Mouse (Mus musculus) left cerebral cortex, adult 9 months (tissue): ENCODE data around the gene Larp4.
"Not testable (repeated sequence)": the region's sequence is repeated elsewhere in the genome, so short reads cannot be mapped to it uniquely, and the experiment has no call there.

ENCODE experiments used
- DNase-seq, 2 experiments: peaks; one replicate each; pipeline ENCODE4 v3.0.0; 2022; ENCODE audit warnings: low spot score in 2 of 2

The Larp4 gene

DNA sequence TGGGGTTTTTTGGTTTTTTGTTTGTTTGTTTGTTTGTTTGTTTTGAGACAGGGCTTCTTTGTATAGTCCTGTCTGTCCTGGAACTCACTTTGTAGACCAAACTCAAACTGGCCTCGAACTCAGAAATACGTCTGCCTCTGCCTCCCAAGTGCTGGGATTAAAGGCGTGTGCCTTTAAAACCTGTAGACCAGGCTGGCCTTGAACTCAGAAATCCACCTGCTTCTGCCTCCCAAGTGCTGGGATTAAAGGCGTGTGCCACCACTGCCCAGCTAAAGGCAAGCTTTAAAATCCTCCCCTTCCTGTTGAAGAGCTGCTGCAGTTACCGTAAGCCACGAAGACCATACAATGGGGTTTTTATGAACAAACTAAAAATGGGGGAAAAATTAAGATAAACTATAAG is at the start of gene Larp4:
TSS of gene Larp4 (plus strand) at position 301 of the 400 bp plus-strand sequence.
- not testable (repeated sequence) for DNase-seq

DNA sequence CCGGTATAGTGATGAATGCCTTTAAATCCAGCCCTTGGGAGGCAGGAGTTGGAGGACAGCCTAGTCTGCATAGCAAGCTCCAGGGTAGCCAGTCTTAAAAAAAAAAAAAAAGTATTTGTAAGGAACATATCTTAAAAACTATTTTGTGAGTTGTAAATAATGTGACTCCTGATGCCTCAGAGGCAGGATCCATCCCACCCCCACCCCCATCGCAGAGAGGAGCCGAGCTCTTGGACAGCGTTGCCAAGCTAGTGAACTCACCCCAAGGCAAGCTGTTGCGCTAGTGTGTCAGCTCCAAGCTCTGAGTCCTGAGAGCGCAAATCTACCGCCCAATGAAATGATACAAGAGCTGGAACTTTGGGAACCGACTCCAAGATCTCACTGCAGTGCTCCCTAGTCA is 38.6 kb upstream of the Larp4 start:
- DNase-seq = no peak

DNA sequence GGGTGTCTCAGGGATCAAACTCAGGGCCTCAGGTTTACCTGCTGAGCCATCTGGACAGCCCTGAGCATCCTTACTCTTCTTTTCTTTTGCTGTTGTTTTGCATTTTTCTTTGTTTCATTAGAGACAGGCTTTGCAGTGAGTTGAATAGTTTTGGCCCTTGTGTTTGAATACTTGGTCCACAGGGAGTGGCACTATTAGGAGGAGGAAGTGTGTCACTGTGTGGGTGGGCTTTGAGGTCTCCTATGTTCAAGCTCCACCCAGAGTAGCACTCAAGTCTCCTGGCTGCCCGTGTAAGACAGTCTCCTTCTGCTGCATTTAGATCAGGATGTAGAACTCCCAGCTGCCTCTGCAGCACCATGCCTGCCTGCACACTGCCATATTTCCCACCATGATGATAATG is 35.4 kb upstream of the Larp4 start:
- no peak for DNase-seq

DNA sequence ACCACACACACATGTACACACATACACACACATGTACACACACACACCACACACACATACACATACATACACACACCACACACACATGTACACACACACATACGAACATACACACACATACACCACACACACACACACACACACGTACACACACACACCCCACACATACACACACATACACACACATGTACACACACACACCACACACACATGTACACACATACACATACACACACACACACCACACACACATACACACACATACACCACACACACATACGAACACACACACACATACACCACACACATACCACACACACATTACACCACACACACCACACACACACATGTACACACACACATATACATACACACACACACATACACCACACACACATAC is 33.2 kb upstream of the Larp4 start:
- no peak for DNase-seq

DNA sequence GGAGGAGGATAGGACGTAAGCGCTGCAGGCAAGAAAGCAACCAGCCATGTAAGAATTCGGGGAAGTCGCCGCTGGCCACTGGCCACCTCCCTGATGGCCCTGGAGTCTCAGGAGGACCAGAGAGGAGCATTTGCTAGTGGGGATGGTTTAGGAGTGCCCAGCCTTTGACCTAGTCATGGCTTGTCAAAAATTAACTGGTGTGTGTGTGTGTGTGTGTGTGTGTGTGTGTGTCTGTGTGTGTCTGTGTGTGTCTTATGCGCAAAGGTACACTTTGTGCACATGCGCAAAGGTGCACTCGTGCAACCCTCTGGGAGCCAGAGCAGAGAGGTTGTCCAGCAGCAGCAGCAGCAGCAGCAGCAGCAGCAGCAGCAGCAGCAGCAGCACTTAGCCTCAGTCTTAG is 32.0 kb upstream of the Larp4 start:
- DNase-seq = no peak

DNA sequence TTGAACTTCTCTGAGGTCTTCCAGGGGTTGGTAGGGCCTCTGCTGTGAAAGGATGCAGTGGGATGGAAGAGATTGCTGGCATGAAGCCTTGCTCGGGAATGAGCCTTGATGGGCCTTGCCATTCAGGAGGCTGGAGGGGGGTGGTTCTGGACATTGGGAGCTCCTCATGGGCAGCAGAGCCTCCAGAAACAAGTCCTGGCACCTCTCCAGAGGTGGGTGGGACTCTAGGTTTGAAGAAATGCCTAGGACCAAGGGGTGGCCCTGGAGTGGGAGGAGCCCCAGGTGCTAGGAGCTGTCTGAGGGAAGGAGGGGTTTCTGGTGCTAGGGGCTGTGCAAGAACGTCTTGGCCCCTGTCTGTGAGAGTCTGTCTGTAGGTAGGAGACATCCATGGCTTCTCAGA is 29.4 kb upstream of the Larp4 start:
- DNase-seq = no peak

DNA sequence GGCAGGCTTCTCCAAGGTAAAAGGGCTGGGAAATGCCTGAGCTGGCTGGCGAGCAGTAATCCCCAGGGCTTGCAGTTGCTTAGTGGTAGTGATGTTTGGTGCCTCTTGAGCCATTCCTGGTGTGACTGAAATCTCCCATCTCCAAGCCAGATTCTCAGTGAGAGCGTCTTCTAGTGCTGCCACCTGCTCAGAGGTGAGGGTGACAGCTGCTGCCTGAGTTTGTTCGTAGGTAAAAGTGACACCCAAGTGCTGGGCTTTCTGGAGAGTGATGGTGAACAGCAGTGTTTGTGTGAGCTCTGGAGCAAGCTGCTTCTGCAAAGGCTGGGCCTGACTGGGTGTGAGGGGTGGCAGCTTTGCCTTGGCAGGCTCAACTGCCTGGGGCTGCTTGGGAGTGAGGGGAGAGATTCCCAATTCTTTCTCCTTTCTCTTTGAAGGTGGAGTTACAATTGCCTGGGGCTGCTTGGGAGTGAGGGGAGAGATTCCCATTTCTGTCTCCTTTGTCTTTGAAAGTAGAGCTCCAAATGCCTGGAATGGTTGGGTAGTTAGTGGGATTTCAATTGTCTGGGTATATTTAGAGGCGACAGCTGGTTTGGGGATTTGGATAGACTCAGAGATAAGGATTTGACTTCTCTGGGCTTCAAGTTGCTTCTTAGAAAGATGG is 28.8 kb upstream of the Larp4 start:
- no peak for DNase-seq

DNA sequence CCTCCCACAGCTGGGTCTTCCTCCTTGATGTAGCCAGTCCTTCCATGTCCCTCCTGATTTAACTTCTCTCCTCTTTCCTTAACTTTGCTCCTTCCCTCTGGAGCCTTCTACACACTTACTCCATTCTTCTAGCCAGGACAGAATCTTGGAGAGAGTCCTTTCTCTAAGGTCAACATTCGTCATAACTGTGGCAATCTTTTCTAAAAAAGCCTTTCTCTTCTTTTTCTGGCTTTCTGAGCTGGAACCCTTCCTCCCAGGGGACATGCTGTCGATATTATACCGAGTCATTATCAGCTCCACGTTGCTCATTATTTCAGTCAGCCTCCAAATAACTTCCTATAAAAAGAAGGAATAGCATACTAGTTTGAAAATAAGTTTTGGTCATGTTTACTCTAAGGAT is 14.5 kb upstream of the Larp4 start:
- DNase-seq = no peak

DNA sequence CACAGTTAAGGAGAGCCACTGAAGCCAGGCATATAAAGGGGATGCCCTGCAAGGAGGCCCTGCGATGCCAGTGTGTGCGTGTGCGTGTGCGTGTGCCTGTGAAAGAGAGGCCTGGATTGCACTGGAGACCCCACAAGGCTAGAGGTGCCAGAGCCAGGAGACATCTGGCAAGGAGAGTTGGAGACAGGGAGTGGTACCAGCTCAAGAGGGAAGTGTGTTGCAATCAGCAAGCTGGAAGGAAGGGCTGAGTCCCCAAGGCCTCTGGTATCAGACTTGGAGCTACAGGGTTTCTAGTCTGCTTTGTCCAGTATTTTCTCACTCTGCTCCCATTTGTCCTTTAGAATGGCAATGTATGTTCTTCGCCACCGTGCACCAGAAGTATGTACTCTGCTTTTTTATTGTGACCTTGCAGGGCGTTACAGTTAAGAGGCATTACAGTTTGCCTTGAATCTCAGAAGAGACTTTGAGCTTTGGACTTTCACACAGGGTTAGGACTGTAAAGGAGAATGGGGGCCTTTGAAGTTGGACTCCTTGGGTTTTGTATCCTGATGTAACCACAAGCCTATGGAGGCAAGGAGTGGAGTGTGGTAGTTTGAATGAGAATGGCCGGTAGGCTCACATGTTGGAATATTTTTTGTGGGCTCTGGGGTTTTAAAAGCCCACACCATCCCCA is 4.6 kb upstream of the Larp4 start:
- DNase-seq = no peak

DNA sequence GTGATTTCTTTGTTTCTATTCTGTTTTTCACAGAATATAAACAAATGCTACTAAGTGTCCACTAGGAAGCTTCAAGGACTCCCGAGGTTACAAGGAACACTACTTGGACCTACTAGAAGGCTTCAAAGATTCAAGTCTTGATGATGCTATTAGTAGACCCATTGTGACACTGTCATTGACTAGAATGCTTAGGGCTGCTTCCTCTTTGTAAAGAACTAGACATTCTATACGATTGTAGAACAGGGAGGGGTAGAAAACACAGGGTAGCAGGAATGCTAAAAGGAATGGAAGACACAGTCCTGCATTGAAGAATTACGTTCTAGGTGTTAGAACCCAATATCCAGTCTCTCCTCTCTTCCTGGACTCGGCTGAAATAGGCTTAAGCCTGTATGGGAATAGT is 2.9 kb upstream of the Larp4 start, which contains the start of gene Fam186a:
TSS of gene Fam186a (minus strand) at position 101 of the 400 bp plus-strand sequence.
- DNase-seq = no peak

DNA sequence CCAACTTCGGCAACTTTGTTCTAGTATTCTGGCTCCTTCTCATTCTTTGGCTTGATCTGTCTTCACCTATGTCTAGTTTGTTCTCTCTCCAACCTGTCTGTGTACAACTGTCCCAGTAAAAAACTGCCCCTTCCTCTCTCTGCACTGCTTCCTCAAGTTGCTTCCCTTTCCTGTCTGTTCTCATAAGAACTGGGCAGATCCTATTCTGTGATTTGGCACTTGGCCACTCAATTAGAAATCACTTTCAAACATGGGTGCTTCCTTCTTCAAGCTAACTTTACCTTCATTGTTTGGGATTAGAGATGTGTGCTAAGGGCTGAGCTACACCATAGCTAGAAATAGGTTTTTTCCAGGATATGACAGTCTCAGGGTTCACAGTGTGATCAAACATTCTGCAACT is 741 bp downstream of the Larp4 start:
- no peak for DNase-seq

DNA sequence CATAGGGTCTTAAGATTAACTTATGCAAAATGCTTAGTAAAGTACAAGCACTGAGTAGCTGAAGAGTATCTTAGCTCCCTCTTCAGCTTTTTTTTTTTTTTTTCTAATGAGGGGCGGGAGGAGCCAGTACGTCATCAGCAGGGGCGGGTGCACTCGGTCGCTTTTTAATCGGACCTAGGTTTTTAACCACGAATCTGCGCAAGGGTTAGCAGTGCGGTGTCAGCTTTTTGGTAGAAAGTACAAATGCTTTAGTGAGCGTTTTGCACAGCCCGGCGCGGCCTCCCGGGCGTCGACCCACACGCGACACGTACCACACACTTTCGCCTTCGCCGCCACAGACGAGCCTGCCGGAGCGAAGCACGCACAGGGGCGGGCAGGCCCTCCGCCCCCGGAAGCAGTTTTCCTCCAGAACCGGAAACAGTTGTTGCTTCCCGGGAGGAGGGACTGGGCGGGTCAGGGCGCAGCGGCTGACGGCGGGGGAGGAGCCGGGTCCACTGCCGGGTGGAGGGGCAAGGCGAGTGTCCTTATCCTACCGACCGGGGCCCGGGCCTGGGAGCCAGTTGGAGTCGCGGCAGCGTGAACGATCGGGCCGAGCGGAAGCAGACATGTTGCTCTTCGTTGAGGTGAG is 2.6 kb downstream of the Larp4 start:
- peak; percentile 83 to 95 for DNase-seq

DNA sequence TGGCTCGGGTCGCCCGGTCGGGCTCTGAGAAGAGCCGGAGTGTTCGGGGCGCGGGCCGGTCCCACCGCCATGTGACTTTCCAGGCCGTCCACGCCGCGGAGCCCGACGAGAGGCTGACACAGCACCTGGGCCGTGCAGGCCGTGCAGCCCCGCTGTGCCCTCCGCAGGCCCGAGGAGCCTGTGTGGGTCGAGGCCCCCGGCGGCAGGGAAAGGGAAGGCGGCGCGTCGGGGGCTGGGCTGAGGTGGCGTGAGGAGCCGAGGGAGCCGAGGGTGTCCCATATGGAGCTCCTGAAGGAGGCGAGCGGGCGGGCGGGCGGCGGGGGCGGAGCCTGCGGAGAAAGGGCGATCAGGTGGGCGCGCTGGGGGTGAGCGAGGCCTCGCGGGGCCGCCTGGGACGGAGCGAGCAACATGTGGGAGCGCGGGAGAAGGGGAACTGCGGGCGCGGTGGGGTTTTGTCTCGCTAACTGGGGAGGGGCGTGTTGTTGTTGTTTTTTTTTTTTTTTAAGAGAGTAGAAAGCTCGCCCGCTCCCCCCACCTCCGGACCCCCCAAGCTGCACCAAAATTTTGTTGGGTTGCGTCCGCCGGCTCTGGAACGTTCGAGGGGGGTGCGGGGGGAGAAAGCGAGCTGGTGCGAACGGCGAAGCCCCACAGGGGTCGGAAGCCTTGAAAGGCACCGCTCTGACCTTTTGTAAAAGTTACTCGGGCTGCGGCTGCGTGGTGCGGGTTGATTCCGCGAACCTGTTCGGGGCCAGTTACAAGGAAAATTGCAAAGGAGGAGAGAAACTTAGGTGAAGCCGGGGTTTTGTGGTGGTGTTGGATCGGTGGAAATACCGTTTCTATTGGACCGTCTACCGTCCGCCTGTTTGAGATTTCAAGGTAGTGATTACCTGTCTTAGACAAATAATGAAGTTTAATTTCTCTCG is 3.4 kb downstream of the Larp4 start:
- DNase-seq = peak in 1 of 2 experiments; percentile 3

DNA sequence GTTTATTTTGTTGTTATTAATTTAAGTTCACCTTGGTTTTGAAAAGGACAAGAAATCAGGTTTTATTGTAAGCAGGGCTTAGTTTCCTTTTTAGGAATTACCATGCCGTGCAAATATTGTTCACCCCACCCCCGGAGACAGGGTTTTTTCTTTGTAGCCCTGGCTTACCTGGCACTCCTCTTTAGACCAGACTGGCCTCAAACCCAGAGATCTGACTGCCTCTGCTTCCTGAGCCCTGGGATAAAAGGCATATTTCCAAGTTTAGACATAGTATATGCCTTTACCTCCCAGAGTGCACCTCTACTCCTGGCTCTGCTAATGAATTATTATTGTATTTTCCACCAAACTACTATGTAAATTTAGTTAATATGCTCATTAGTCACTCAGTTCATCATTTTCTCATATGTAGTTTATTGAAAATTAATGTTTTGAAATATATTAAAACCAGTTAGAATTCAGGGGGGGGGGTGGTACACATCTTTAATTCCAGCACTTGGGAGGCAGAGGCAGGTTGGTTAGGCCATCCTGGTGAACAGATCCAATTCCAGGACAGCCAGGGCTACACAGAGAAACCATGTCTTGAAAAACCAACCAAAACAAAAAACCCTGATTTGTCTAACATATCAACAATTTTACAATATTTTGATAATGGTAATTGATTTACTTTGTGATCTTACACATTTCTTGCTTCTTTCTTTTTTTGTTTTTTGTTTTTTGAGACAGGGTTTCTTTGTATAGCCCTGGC is 4.8 kb downstream of the Larp4 start:
- DNase-seq = no peak

DNA sequence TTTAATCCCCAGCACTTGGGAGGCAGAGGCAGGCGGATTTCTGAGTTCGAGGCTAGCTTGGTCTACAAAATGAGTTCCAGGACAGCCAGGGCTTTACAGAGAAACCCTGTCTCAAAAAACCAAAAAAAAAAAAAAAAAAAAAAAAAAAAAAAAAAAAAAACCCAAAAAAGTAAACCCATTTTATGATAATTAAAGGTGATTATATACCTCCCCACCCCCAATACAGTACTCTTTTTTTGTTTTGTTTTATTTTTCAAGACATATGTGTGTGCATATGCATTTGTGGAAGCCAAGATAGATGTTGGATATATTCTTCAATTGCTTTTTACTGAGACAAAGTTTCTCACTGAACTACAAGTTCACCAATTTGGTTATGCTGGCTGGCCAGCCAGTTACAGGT is 6.3 kb downstream of the Larp4 start:
- not testable (repeated sequence) for DNase-seq

DNA sequence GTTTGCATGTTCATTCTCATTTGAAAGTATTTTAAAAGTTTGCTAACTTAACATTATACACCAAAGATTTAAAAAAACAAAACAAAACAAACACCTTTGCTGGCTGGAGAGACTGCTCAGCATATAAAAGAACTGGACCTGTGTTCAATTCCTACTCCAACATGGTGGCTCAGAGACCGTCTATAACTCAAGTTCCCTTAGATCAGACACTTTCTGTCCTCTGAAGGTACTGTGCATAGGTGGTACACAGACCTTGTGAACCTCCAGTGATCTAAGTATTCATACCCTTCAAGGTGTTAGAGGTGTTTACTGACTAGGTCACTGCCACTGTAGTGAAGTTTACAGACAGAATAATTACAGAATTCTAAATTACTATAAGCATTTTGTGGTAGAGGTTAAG is 9.4 kb downstream of the Larp4 start:
- DNase-seq = no peak

DNA sequence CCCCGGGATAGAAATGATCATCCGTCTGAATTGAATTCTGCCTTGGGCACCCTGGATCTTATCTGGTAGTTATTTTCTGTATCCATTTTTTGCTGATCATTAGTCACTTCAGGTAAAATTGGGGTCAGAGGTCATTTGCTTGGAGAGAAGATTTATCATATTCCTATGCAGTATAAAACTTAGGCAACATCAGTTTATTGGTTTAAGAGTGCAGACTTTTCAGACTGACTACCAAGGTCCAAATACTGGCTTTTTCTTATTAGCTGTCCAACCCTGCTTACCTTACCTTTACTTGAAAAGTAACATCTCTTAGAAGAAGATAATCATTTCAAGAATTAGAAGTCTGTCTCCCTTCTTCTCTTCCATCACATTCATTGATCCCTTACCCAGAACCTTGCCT is 9.8 kb downstream of the Larp4 start:
- no peak for DNase-seq

DNA sequence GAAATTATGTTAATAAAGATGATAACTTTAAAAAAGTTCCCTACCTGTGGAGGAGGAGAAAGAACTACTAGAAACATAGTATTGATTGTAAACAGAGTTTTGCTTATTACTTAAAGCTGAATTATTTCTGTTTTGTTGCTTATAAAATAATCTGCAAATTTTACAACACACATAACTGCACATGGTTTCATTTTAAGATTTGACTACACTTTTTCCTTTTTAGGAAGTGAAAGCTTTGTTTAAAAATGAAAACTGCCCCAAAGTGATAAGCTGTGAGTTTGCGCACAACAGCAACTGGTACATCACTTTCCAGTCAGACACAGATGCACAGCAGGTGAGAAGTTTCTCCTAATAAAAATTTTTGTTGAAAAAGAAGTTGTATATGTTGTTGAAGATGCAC is 23.2 kb downstream of the Larp4 start:
- no peak for DNase-seq

DNA sequence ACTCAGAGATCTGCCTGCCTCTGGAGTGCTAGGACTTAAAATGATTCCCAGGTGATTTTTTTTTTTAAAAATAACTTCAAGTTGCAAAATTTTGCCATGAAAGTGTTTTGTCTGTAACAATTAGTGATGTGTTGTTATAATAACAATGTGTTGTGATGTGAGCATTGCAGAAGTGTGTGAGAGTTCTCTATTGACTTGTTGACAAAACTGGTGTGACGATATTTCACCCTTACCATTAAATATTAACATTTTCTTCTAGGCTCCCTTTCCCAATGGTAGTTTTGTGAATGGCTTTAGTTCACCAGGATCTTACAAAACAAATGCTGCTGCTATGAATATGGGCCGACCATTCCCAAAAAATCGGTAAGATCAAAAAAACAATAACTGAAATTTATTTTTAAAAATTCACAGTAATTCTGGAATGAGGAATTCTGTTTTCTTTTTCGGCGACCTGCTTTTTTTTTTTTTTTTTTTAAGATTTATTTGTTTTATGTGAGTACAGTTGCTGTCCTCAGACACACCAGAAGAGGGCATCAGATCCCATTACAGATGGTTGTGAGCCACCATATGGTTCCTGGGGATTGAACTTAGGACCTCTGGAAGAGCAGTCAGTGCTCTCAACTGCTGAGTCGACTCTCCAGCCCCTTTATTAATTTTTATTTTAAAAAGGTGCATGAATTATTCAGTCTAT is 27.4 kb downstream of the Larp4 start:
- DNase-seq = no peak

DNA sequence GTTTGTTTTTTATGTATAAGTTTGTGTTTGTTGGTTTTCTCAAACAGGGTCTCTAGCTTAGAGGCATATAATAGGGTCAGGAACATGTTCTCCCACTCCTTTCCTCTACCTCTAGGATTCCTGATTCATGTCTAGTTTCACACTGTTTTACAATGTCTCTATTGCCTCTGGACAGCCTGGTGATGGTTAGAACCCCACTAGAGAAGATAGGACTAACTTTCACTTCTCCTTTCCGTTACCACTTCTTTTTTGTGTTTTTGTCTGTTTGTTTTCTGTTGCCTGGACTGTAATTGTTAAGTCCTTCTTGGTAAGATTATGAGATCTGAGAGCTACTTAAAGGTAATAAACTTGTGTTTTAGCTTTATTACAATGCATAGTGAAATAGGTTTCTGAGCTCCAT is 29.5 kb downstream of the Larp4 start:
- DNase-seq = no peak
